Mouse (Mus musculus) urinary bladder, adult 18-20 months (tissue): ENCODE results near the gene Perm1.

Experiments
- DNase-seq, 2 experiments: peaks; one replicate each; pipeline ENCODE4 v3.0.0; 2022; ENCODE audit warnings: low spot score in 2 of 2, mixed read lengths in 2 of 2

Gene Perm1

GRCm38 (mm10) chr4:156236651-156237447 lies 21.2 kb downstream of the Perm1 start:
- DNase-seq: no peak

- no peak for DNase-seq
Measured at GRCm38 (mm10) chr4:156249567-156249966, 33.9 kb downstream of the Perm1 start.

- DNase-seq: no peak
Measured at GRCm38 (mm10) chr4:156251081-156251480, 35.4 kb downstream of the Perm1 start.

GRCm38 (mm10) chr4:156252140-156252539 lies 36.5 kb downstream of the Perm1 start:
- no peak for DNase-seq

- DNase-seq: no peak
Measured at GRCm38 (mm10) chr4:156252619-156253018, 37.0 kb downstream of the Perm1 start.

- no peak for DNase-seq
Measured at GRCm38 (mm10) chr4:156253043-156253442, 37.4 kb downstream of the Perm1 start.

- no peak for DNase-seq
Measured at GRCm38 (mm10) chr4:156254361-156255077, 38.9 kb downstream of the Perm1 start.

- DNase-seq: no peak
Measured at GRCm38 (mm10) chr4:156255078-156255839, 39.6 kb downstream of the Perm1 start, which contains the start of gene Samd11. TSS of gene Samd11 (minus strand) at chr4:156255657.
